Comparison of ENCODE assay signal across 2 mouse cellular contexts in the genomic region with DNA sequence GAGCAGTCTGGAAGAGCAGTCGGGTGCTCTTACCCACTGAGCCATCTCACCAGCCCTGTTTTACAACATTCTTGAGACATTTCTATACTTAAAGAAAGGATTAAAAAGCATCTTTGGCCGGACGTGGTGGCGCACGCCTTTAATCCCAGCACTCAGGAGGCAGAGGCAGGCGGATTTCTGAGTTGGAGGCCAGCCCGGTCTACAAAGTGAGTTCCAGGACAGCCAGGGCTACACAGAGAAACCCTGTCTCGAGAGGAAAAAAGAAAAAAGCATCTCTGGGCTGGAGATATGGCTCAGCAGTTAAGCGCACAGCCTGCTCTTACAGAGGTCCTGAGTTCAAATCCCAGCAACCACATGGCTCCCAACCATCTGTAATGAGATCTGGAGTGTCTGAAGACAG. TPM values are rescaled to one million over a fixed set of nuclear protein-coding genes. Genes with fewer than 3 reads are reported as not detected.
"Had no signal": no experiment of that assay in that cellular context is flagged by ENCODE, and none has a peak within 500 bp of the region (broad histone marks: within the 10 kb centered on the region; RNA-seq: fewer than 3 reads in every experiment).

No protein-coding gene starts in this region.

RNA-seq across cellular contexts. Expression of gene Spata21, which starts 52.2 kb away (rescaled TPM):
- polyA plus RNA-seq: midbrain, embryonic 14.5 days; small intestine, adult 2 months had no signal
